Mouse (Mus musculus): ENCODE data around the gene Sat1.
"Not testable (repeated sequence)": the region's sequence is repeated elsewhere in the genome, so short reads cannot be mapped to it uniquely, and the experiment has no call there.

Gene Sat1

DNA sequence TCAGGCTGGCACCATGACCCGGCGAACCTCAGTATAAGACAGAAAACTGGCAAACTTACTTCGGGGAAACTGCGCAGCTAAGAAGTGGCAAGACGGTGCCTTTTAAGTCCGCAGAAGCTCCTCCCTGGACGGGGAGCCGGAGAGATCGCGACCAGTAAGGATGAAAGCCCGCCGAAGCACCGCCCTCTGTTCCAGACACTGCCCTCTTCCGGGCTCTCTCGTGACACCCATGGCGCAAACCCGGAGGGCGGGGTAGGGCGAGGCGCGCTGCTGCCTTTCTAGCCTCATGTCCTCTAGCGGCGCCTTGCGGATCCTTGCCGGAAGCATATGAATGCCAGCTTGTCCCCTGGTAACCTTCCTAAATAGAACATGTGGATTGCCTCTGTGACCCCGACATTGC, at the start of gene Sat1:
Gene Sat1 (minus strand): TSS at position 179 of the 400 bp plus-strand sequence.
- DNase-seq (ENCODE audit: extremely low spot score, low read depth, low spot score), result peak; percentile 24

DNA sequence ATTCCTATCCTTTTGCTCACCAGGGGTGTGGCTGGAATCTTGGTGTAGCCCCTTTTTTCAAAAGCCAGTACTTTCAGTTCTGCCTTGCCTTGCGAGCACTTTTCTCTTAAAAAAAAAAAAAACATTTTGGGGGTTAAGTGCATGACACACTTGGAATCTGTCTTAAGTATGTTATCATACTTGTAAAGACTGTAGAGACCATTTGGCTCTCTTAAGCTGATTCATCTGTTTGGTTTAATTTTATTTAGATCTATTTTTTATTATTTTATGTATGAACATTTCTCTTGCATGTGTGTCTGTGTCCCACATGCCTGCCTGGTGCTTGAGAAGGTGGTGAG, 46.6 kb upstream of the Sat1 start:
- DNase-seq (ENCODE audit: extremely low spot score, low read depth, low spot score), result no peak

DNA sequence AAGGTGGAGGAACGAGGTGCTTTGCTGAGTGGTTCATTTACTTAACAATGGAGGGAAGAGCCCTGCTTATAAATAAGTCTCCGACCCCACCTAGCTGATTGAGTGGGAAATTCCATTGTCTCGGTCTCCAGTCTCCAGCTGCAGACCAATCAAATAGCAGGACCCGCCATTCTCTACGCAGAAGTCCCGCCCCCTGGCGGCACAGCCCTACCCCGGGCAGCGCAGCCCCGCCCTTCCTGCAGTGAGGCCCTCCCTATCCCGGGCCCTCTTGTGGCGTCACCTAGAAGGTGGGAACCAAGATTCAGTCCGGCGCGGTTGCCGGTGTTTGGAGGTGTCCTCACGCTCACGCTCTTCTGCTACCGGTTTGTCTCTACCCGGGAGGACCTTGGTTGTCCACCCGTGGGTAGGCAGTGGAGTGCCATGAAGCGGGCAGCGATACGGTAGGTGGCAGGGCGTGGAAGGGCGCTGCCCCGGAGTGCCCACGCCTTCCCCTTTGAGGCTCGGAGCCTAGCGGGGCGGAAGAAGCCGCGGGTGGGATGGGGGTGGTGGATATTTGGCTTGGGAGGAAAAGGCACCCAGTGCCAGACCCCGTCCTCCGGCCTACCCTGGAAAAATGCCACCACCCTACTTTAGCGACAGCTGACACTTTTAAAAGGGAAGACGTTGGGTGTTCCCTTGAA, 46.1 kb upstream of the Sat1 start, which contains the start of gene Acot9:
Gene Acot9 (plus strand): TSS at position 209 of the 680 bp plus-strand sequence.
- DNase-seq (ENCODE audit: extremely low spot score, low read depth, low spot score), result peak; percentile 10

DNA sequence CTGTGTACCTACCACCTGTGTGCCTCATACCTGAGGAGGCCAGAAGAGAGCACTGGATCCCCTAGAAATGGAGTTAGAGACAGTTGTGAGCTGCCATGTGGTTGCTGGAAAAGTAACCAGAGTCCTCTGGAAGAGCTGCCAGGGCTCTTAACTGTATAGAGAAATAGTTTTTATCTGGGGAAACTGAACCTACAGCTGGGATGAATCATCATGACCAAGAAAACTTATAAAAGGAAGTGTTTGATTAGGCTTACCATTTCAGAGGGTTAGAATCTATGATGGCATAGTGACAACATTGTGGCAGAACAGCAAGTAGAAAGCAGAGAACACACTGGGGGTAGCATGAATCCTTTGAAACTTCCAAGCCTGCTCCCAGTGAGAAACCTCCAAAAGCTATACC, 40.6 kb upstream of the Sat1 start:
- no peak for DNase-seq (ENCODE audit: extremely low spot score, low read depth, low spot score)

DNA sequence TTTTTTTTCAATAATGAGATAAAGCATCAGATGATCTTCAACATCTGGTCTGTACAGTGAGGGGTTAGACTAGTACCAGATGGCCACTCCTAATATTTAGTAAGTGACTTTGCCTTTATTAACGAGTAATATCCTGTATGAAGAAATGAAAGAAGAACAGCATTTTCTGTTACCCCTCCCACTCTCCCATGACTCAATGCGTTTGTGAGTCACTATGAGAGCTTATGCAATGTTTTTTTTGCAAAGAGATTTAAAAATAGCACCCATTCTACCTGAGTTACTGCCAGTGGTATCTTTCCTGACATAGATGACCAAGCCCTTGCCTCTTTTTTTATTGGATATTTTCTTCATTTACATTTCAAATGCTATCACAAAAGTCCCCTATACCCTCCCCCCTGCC, 2.0 kb upstream of the Sat1 start:
- no peak for DNase-seq (ENCODE audit: extremely low spot score, low read depth, low spot score)

DNA sequence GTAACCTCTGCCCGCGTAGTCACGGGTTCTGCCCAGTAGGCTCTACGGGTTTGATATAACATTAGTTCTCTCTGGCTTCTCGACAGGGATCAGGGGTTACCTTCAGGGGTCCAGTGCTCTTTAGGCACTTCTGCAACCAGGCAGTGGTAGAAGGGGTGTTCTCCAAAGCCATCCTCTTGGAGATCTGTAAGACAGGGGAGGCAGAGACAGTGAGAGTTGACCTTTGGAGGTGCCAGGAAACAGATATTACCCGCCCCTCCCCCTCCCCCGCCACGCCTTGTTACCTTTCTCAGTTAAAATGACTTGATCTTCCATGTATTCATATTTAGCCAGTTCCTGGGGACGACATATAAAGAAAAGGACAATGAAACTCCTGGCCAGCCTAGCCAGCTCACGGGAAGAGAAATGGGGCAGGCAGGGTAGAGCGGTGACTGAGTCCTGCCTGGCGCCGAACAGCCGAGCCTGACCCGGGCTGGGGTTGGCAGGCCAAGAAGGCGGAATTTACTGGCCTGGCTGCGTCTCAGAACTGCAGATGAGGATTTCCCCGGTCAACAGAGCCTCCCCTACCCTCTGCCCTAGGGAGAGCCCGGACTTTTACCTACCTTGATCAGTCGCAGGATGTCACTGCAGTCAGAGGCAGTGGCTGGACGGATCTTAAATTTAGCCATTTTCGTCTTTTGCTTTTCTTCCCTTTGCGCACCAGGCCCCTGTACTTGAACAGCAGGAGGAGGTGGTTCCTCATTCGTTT, 574 bp downstream of the Sat1 start:
- no peak for DNase-seq (ENCODE audit: extremely low spot score, low read depth, low spot score)

DNA sequence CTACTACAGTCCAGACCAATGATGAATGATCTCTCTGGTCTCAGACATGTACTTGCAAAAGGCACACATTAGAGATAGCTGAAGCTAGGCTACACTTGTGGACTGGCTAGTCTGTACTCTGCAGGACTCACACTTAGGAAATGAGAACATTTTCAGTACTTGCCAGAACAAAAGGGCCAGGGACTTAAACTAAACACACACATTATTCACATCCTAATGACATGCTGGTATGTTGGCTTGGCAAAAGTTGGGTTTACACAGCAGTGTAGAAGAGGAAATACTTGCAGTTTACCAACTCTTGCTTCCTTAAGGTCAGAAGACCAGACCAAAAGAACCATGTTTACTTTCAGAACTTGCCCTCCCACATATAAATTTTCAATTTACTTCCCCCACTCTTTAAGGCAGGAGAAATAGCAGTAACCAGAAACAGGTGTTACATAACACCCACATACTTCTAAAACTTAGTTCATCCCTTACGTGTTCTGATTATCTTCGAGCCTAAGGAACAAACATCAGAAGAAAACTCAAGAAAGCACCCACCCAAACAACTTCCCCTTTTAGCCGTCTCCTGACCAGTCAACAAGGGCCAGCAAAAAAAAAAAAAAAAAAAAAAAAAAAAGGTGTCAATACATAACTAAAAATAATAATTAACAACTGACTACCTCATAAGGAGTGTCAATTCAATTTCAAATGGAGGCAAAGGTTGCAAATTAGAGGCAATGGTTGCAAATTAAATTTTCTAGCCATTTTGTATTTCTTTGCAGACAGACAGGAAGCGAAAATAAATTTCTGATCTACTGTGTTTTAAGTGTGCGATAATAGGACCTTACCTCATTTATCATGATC, 1.7 kb downstream of the Sat1 start:
- DNase-seq (ENCODE audit: extremely low spot score, low read depth, low spot score), result no peak

DNA sequence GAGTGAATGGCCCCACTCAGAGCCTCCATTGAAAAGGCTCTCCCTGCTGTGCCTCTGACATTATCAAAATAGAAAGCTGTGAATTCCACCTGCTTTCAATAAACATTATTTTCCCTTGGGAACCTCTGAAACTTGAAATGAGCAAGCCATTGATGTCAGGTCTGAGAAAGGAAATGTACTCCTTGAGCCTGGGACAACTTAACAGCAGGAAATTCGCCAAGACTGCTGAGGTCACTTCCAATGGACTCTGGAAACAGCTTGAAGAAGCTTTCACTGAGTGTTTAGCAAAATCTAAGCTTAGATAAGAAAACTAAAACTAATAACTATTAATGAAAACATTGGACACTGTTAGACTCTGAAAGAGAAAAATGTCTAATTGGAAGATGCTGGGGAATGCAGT, 7.6 kb downstream of the Sat1 start:
- DNase-seq (ENCODE audit: extremely low spot score, low read depth, low spot score), result no peak

DNA sequence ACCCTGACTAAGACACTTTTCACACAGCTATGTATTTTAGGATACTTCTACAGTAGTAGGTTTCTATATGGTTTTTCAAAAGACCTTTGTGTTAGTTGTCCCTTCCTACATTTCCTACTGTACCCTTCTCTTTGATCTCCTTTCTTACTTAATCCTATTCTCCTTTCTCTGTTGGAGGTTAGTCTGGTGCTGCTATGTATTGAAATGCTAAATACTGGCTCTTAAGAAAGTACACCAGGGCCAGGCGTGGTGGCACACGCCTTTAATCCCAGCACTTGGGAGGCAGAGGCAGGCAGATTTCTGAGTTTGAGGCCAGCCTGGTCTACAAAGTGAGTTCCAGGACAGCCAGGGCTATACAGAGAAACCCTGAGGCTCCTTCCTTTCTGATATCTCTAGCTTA, 10.8 kb downstream of the Sat1 start:
- DNase-seq (ENCODE audit: extremely low spot score, low read depth, low spot score), result not testable (repeated sequence)

DNA sequence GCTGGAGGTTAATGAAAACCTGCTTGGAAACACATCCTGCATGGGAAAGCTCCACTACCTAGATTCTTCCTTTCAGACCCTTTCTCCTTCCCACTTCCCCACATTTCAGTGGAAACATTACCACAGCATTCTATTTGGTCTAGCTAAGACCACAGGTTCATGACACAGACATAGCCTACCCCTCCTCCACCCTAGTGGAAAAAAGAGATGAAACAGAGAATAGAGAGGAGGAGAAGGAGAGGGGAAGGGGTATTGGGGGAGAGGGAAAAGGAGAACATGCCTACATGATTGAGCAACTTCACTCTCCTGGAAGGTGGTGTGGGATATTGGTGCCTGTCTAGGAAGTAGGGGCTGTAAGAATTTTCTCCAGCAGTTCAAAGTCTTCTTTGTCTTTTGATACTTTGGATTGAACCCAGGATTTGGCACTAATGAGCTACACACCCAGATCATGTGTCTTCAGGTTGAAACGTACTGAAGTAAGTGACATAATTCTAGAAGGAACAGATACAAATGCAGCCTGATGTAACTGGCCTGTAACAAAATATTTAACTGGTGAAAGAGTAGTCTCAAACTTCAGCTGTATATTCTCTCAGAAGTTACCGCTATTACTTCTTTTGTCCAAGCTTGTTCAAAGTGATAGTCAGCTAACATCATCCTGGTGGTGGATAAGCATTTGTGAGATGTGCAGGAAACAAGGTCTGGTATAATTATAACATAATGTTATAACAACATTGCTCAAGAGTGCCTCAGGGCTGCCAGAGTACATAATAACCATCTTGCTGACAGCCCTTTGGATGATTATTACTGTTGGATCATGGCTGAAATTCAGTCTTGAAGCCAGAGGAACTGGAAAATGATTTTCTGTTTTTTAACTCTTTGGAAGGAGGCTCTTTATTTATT, 13.6 kb downstream of the Sat1 start:
- no peak for DNase-seq (ENCODE audit: extremely low spot score, low read depth, low spot score)

DNA sequence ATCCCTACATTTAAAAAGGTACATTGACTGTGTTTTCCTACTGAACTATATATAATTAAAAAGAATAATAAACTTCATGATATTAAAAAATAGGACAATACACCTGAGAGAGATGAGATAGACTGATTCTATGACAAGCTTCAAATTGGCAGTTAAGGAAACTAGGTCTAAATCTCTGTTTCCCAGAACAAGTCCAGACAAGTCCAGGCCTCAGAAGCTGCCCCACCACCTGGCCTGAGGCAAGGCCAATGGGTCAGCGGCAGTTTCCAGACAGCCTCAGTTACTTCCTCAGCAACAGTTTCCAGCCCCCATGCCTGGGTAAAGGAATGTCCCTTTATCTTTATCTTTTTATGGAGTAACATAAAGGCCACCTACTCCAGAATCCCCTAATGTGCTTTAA, 14.4 kb downstream of the Sat1 start:
- no peak for DNase-seq (ENCODE audit: extremely low spot score, low read depth, low spot score)

DNA sequence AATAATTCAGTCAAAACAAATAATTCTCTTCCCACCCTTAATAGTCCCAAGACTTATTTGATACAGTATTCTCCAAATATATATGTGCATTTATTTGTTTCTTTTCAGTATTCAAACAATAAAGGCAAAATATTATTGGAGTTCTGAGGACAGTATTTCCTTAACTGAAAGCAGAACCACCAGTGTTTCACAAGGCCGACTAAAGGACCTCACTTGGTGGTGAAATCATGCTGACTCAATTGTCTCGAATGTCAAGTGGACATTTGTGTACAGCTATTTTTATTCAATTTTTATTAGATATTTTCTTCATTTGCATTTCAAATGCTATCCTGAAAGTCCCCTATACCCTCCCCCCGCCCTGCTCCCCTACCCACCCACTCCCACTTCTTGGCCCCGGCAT, 21.3 kb downstream of the Sat1 start:
- no peak for DNase-seq (ENCODE audit: extremely low spot score, low read depth, low spot score)

DNA sequence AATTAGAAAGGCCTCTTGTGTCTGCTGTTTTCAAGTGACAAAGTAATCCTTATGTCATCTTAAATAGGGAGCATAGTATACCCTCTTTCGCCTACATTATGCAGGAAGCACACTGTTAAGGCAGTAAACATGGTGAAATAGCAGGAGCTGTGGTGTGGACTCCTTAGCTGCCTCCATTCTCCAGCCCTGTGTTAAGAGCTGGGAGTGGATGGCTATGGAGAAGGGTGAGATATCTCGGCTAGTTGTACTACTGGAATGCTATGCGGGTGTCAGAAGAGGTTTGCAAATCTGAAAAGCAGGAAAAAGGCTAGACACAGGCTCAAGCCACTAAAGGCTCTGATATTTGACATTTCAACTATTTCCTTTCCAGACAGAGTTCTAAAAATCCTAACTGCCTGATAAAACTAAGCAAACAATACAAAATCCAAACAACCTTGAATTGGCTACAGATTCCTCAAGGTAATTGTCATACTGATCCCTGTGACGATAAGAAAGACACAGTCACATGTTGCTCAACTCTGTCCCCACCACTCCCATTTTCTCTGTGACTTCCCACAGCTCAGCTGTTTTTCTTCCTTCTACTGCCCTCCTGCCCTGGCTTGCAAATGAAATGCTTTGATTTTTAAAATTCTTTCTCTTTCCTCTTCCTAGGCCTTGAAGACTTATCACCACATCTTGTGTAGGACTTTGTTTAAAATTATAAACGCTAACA, 22.4 kb downstream of the Sat1 start:
- no peak for DNase-seq (ENCODE audit: extremely low spot score, low read depth, low spot score)

DNA sequence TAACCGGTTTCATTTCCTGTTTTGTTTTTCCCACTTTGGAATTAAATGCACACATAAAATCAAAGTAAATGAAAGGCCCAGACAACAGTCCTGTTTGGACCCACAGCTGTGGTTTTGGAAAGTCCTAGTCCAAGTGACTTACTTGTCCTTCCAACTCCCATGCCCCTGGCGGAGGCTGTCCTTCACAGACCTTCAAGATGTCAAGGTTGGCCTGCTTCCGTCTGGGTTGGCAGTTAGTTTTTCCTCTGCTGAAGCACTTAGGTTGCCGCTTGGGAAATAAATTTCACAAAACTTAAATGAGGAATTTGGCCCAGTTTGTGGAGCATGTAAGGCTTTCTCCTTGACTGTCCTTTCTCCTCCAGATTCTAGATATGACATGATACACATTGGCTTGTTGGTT, 24.3 kb downstream of the Sat1 start:
- DNase-seq (ENCODE audit: extremely low spot score, low read depth, low spot score), result no peak

DNA sequence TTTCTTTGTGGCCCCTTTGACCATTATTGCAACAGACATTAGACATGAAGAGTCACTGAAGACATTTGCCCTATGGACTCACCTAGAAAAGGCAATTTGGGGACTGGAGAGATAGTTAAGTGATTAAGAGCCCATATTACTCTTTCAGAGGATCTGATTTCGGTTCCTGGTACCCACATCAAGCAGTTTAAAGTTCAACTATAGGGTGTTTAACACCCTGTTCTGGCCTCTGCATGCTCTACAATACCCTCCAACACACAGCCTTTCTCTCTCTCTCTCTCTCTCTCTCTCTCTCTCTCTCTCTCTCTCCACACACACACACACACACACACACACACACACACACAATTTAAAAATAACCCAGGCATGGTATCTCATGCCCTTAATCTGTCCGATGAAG, 38.6 kb downstream of the Sat1 start:
- no peak for DNase-seq (ENCODE audit: extremely low spot score, low read depth, low spot score)

DNA sequence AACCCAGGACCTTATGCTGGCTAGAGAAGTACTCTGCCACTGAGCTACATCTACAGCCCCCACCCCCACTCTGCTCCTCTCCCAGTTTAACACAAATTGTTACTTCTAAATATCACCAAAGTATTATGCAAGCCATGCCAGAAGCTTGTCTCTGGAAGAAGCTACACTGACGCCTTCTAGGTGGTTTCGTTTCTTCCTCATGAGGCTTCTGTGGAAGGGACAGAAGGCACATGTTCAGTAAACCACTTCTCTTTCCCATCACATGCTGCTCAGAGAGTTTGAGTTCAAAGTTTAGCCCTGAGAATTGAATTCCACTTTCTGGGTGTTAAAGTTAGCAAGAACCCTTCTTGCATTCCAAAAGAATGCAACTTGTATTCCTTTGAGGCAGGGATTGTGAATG, 39.0 kb downstream of the Sat1 start:
- no peak for DNase-seq (ENCODE audit: extremely low spot score, low read depth, low spot score)

DNA sequence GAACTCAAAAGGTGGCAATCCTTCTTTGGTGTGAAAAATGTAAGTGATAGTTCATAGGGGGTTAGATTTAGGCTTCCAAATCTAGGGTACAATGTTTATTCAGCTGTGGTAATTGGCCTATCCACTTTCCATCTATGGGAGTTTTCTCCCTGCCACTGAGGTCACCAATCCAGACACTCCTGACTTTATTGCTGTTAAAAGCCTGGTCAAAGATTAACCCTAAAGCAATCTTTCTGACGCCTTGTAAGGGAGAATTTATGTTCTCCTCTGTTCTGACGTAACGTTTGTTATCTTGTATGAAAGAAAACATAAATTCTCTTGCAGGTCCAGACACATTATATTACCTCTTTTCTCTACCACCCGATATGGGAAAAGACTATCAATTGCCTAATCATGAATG, 40.7 kb downstream of the Sat1 start:
- DNase-seq (ENCODE audit: extremely low spot score, low read depth, low spot score), result no peak

DNA sequence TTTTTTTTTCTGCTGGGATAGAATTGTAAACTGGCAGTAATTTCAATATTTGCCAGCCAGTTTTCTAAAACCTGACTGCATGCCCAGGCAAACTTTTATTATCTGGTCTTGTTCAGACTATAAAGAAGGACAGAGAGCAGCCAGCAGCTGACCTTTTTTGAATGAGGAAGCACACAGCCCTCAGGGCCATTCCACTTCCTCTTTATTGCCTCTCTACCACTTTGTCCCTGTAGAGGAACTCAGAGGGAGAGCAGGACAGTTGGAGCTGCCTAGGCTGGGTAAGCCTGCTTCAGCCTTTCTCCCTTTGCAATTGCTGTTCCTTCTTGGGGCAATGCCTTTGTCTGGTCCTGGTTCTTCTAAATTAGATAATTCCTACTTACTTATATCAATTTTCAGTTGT, 43.9 kb downstream of the Sat1 start:
- DNase-seq (ENCODE audit: extremely low spot score, low read depth, low spot score), result no peak

DNA sequence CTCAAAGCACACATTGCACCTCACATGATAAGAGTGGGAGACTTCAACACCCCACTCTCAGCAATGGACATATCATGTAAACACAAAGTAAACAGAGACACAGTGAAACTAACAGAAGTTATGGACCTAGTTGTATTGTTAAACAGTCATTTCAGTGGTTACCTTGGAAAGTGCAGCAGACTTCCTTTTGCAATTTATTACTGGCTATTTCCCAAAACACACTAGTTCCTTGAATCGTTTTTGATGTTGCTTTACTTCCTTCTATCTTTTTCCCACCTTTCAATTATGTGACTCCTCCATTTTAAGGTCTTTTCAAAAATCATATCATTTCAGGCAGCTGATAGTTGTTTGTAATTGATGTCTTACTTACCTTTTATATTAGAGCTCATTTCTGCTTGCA, 44.5 kb downstream of the Sat1 start:
- DNase-seq (ENCODE audit: extremely low spot score, low read depth, low spot score), result no peak

DNA sequence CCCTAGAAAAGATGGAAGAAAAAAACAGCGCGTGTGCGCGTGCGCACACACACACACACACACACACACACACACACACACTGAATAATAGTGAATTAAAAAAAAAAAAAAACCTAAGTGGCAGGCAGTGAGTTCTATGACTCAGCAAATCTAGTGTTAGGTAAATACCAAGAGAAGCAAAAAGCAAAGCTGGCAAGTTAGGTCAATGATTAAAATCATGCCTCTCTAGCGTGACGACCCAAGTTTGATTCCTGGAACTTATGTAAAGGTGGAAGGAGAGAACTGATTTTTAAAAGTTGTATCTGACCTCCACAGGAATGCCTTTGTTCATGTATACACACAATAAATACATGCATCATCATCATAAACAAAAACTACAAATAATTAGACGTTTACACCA, 46.4 kb downstream of the Sat1 start:
- DNase-seq (ENCODE audit: extremely low spot score, low read depth, low spot score), result no peak
